Mouse (Mus musculus) cerebellum, adult 18-20 months (tissue): ENCODE measurements around the gene Serpinb9b.
A peak's percentile ranks its signal among the peaks of the same experiment; 100 is the strongest.
"Not testable (repeated sequence)": the region's sequence is repeated elsewhere in the genome, so short reads cannot be mapped to it uniquely, and the experiment has no call there.

ENCODE experiments used
- DNase-seq, 2 experiments: peaks; one replicate each; pipeline ENCODE4 v3.0.0; 2021

Gene Serpinb9b

GRCm38 (mm10) chr13:33027244-33027643 lies at the start of gene Serpinb9b:
Gene Serpinb9b (plus strand): TSS chr13:33027416.
- DNase-seq: no peak

- no peak for DNase-seq
These were observed 44.6 kb upstream of the Serpinb9b start for GRCm38 (mm10) chr13:32982556-32983042.

- DNase-seq: no peak
These were observed 41.0 kb upstream of the Serpinb9b start for GRCm38 (mm10) chr13:32986256-32986655.

GRCm38 (mm10) chr13:32993152-32993893 lies 33.9 kb upstream of the Serpinb9b start:
- DNase-seq: no peak

- DNase-seq: no peak
These were observed 33.3 kb upstream of the Serpinb9b start for GRCm38 (mm10) chr13:32993894-32994242.

GRCm38 (mm10) chr13:32995051-32995450 lies 32.2 kb upstream of the Serpinb9b start:
- no peak for DNase-seq

- no peak for DNase-seq
These were observed 25.9 kb upstream of the Serpinb9b start for GRCm38 (mm10) chr13:33001341-33001740.

- no peak for DNase-seq
These were observed 24.3 kb upstream of the Serpinb9b start, which contains the start of gene Serpinb9 for GRCm38 (mm10) chr13:33002950-33003349. Gene Serpinb9 (plus strand): TSS chr13:33003250.

- no peak for DNase-seq
These were observed 23.4 kb upstream of the Serpinb9b start for GRCm38 (mm10) chr13:33003523-33004413.

GRCm38 (mm10) chr13:33004414-33005105 lies 22.7 kb upstream of the Serpinb9b start:
- DNase-seq: peak; percentile 74 to 75

- peak; percentile 10 to 21 for DNase-seq
These were observed 21.6 kb upstream of the Serpinb9b start for GRCm38 (mm10) chr13:33005501-33006075.

GRCm38 (mm10) chr13:33006555-33006954 lies 20.7 kb upstream of the Serpinb9b start:
- DNase-seq: no peak

- no peak for DNase-seq
These were observed 14.8 kb upstream of the Serpinb9b start for GRCm38 (mm10) chr13:33012395-33012794.

GRCm38 (mm10) chr13:33013271-33013670 lies 13.9 kb upstream of the Serpinb9b start:
- no peak for DNase-seq

GRCm38 (mm10) chr13:33022371-33022770 lies 4.8 kb upstream of the Serpinb9b start:
- no peak for DNase-seq

GRCm38 (mm10) chr13:33026427-33027057 lies 674 bp upstream of the Serpinb9b start:
- DNase-seq: peak in 1 of 2 experiments; percentile 12

- DNase-seq: no peak
These were observed 930 bp downstream of the Serpinb9b start for GRCm38 (mm10) chr13:33028146-33028545.

- DNase-seq: no peak
These were observed 1.3 kb downstream of the Serpinb9b start for GRCm38 (mm10) chr13:33028550-33028949.

GRCm38 (mm10) chr13:33029478-33029877 lies 2.3 kb downstream of the Serpinb9b start:
- not testable (repeated sequence) for DNase-seq

- DNase-seq: no peak
These were observed 3.1 kb downstream of the Serpinb9b start for GRCm38 (mm10) chr13:33030281-33030680.

GRCm38 (mm10) chr13:33035506-33035905 lies 8.3 kb downstream of the Serpinb9b start:
- no peak for DNase-seq

- no peak for DNase-seq
These were observed 16.3 kb downstream of the Serpinb9b start for GRCm38 (mm10) chr13:33043542-33043941.
